Mouse (Mus musculus) layer of hippocampus, postnatal 14 days (tissue): Measurements from ENCODE around the gene Agbl1. TPM values are rescaled to one million over a fixed set of nuclear protein-coding genes. Genes with fewer than 3 reads are reported as not detected.
"Not testable (repeated sequence)": the region's sequence is repeated elsewhere in the genome, so short reads cannot be mapped to it uniquely, and the experiment has no call there.

Experiments used
- DNase-seq, 2 experiments: peaks; one replicate each; pipeline ENCODE4 v3.0.0; 2021 to 2022; ENCODE audit warnings: low spot score in 2 of 2, mixed read lengths in 1 of 2
- total RNA-seq, 2 experiments: library from RNA; stranded (reverse); gene quantifications; 2 replicates each; pipeline ENCODE4 v1.2.3; 2021

Agbl1 gene
- total RNA-seq, 2 experiments from 2014 or later = 0.25 to 0.26 TPM

DNA sequence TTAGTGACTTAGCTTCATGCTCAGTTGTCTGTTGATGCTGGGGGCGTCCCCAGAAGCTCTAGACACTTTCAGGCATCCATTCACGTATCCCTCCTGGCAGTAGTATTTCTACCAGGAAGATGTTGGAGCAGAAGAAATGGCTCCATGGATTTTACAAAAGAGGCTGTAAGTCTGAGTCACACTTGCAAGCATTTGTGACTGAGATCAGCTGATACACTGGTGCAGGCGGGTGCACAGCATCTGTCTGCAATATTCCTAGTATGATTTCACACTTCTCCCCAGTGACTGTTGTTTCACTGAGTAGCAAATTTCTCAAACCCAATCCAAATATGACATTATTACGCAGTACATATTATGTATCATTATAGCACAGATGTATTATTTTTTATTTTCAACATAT, 332.8 kb downstream of the Agbl1 start:
- peak in 1 of 2 experiments; percentile 7 for DNase-seq

GRCm38 (mm10) chr7:76594566-76595079, 364.9 kb downstream of the Agbl1 start:
- DNase-seq = no peak

- DNase-seq = no peak
These were observed 368.1 kb downstream of the Agbl1 start for GRCm38 (mm10) chr7:76597812-76598211.

DNA sequence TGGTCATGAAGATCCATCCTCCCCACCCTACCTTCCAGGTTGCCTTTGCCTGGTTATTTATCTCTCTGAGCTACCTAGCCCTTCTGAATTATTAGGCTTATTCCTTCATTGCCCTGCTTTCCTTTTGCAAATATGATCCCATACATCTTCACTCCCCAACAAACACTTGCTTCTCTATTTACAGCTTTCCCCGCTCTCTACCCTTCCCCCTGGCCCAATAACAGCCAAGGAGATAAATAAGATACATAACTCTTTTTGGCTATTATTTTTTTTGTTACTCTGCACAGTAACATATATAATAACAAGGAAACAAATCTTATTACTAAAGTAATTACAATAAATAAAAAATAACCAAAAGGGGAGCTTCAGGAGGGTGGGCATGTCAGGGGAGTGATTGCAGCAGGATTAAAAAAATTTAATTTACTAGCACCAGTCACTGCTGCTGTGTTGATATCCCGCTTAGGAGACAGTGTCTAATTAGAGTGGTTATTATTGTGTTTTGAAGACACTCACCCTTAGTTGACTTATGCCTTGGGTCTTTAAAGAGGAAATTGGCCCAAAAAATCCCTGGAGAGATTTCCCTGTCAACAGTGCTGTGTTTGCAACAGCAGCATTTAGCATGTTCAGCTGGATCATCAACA, 370.5 kb downstream of the Agbl1 start:
- no peak for DNase-seq

GRCm38 (mm10) chr7:76629528-76629927, 399.8 kb downstream of the Agbl1 start:
- DNase-seq = no peak

DNA sequence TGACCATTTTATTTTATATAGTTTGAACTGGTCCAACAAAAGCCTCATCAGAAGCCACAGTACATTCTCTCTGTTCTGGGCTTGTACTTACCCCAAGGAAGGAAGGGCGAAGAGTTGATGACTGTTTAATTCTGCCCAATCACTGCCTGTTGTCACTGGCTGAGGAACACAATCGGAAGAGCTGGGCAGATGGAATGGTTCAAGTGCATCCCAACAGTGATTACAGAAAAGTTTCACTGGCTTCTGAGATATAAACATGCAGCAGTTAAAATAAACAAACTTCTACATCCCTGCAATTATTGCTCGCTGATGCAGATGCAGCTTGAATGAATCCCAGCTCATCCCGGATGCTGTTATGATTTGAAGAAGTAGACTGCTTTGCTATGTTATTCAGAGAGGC, 421.3 kb downstream of the Agbl1 start:
- DNase-seq = no peak

DNA sequence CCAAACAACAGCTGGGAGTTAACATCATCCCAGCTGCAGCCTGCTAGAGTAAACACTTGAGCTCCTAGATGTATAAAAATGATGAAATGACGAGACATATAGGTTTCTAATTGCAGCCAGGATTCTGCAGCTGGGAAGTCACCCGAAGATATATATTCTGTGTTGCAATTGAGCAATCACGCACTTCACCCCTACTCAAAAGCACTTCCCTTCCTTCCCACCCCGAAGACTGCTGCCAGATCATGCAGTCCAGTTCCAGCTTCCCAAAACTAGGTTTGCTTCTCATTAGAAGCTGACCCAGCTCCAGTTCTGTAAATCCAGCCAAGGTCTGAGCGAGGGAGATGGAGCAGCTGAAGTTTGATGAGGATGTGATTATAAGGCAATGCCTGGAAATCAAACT, 431.4 kb downstream of the Agbl1 start:
- peak in 1 of 2 experiments; percentile 1 for DNase-seq

GRCm38 (mm10) chr7:76674856-76675255, 445.2 kb downstream of the Agbl1 start:
- no peak for DNase-seq

GRCm38 (mm10) chr7:76701224-76701623, 471.5 kb downstream of the Agbl1 start:
- DNase-seq = peak; percentile 12 to 40

GRCm38 (mm10) chr7:76732220-76732619, 502.5 kb downstream of the Agbl1 start:
- not testable (repeated sequence) for DNase-seq

- DNase-seq = no peak
These were observed 547.7 kb downstream of the Agbl1 start for GRCm38 (mm10) chr7:76777237-76777855.

DNA sequence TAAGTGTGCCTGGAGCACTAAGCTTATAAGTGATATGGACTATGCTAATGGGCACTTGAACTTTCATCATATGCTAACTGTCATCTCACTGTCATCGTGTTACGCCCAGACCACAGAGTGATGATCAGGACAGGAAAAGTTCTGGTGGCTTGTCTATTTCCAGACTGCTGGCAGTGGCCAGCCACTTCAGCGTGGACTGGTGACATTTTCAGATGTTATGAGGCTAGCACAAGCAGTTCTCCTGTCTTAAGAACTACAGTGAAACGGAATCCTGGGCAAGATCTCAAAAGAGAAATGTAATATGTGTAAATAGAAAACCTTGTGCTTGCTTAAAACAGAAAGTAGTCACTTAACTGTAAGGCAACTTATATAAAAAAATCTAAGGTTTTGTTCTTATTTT, 550.8 kb downstream of the Agbl1 start:
- DNase-seq = no peak

GRCm38 (mm10) chr7:76788561-76789306, 559.0 kb downstream of the Agbl1 start:
- peak in 1 of 2 experiments; percentile 37 for DNase-seq

- no peak for DNase-seq
These were observed 560.4 kb downstream of the Agbl1 start for GRCm38 (mm10) chr7:76790041-76790440.

DNA sequence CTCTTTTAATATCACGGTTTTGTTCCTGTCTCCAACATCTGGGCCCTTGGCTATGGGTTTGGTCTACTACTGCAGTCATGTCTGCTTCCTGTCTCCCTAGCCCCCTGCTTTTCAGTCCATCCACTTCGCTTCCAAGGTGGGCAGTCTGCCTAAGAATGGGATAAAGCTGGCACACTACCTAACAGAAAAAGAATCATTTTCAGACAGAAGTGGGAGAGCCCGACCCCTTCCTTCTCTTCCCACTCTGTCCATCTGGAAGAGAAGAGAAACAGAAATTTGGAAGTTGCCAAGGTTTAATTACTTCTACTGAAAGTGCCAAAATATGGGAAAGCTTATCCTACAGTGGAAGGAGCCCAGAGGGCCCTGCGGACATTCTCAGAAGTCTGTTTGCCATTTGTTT, 561.6 kb downstream of the Agbl1 start:
- DNase-seq = peak in 1 of 2 experiments; percentile 20

DNA sequence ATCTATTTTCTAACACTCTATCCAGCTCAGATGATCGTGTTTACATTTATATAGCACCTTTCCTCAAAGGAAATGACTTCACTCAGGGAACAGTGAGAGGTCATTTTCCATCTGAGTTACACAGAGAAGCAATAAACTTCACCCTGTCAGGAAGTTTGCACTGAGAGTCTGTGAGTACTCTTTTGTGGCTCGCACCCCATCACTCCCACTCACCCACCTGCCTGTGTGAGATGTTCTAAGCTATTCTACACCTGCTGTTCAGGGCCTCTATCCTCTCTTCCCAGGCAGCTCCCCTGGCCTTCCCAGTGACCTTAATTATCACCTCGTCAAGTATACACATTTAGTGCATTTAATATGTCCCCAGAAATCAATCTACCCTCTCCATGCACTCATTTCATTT, 580.3 kb downstream of the Agbl1 start:
- no peak for DNase-seq

DNA sequence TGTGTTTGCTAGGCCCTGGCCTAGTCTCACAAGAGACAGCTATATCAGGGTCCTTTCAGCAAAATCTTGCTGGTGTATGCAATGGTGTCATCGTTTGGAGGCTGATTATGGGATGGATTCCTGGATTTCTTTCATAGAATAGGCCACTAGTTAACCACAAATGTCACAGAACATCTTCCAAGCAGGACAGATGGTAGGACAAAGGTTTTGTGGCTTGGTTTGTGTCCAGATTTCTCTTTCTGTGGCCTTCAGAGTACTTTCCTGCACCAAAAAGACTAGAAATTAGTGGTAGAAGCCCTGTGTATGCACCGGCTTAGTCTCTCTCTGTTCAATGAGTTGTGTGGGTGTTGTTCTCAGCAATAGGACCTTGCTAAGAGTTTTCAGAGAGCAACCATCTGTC, 590.9 kb downstream of the Agbl1 start:
- peak in 1 of 2 experiments; percentile 6 for DNase-seq

DNA sequence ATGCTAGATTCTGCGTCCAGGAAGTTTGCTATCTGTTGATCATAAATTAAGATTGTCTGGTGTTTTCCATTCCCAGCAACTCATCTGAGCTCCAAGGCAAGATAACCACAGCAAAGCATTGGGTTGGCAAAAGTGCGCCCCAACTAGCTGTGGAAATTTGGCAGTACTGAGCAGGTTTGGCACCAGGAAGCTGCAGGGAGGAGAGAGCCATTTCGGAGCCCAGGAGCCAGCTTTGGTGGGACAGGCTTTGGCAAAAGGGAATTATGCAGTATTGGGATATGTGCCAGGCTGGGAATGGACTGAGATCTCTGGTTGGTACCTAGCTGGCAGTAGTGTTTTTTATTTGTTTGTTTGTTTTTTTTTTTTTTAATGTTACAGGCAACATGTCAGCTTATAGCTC, 612.5 kb downstream of the Agbl1 start:
- DNase-seq = peak; percentile 9 to 74

- DNase-seq = peak; percentile 6 to 20
These were observed 659.9 kb downstream of the Agbl1 start for GRCm38 (mm10) chr7:76889416-76890209.

GRCm38 (mm10) chr7:76904096-76904495, 674.4 kb downstream of the Agbl1 start:
- DNase-seq = no peak

DNA sequence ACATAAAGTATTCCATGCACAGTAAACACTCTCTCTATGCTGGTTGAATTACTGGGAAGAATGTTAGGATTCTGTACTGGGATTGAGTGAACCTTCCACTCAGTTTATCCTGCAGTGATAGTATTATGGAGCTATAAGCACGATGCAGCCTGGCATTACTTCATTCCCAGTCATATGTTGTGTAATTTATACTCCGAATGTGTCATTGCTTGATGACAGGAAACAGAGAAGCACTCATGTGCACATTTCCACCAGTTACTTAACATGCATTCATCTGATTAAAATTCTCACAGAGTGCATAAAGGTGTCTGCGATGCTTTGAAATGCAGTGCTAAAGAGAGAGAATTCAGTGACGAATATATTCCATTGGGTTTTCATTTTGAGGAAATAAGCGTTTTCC, 682.0 kb downstream of the Agbl1 start:
- DNase-seq = no peak
